Mouse (Mus musculus): ENCODE measurements around the gene Dnajc27.

The Dnajc27 gene

DNA sequence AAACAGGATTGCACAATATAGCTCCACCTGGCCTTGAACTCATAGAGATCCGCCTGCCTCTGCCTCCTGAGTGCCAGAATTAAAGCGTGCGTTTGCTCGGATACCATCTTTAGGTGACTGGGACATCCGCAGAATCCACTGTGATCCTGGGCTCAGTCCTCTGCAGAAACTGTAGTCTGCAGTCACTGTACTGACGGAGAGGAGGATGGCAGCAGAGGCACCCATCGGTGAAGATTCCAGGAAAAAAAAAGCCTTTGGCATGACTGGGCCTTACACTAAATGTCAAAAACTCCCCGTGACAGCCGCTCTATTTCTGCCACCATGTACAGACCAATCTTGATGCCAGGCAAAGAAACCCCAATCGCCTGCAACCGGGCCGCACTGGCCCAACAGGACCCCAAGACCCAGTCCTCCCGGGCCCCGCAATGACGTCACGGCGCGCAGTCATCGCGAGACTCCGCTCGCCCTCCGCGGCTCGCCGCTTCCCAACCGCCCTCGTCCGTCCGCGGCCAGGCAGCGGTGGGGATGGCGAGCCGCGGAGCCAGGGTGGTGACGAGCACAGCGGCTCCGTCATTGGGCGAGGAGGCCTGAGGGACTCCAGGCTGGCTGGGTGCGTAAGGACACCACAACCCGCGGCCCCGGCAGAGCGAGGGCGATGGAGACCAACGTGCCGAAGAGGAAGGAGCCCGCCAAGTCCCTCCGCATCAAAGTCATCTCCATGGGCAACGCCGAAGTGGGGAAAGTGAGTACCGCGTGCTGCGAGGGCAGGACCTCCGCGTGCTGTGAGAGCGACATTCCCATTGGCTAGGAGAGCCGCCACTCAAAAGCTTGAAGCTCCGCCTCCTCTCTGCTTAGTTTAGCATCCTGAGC is at the start of gene Dnajc27:
Gene Dnajc27 (plus strand): TSS at position 452 of the 870 bp plus-strand sequence.
- DNase-seq = peak; percentile 96

DNA sequence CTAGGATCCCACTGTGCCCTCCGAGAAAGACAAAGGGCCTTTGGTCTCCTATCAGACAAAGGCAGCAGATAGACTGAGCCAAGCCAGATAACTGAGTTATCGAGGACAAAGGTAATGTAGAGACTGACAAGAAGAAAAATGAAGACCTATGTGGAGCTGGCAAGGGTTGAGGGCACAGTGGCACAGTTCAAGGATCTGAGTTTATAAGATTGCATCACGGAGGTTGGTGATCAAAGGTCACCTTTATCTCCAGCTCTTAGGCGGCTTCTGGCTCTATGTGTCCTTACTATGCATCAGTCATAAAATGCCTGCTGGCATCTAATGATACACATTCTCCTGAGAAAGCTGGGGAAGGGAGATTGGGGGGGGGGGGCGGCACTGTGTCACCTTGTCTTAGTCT is 46.2 kb upstream of the Dnajc27 start:
- DNase-seq = no peak

DNA sequence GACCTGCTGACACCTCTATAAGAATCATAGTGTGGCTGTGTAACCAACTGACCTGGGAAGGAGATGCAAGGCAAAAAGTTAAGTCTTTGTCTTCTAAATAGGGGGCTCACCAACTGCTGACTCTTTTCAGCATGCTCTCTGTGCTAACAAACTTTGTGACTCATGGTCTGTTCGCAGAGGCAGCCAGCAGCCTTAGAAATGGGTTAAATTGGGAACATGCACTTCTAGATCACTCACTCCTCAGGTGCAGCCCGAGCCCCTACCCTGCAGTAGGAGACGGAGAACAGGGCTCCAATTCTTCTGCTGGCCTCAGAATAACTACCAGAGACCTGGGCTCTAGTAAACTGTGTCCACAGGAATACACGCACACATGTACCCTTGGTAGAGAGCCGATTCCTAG is 44.9 kb upstream of the Dnajc27 start:
- no peak for DNase-seq

DNA sequence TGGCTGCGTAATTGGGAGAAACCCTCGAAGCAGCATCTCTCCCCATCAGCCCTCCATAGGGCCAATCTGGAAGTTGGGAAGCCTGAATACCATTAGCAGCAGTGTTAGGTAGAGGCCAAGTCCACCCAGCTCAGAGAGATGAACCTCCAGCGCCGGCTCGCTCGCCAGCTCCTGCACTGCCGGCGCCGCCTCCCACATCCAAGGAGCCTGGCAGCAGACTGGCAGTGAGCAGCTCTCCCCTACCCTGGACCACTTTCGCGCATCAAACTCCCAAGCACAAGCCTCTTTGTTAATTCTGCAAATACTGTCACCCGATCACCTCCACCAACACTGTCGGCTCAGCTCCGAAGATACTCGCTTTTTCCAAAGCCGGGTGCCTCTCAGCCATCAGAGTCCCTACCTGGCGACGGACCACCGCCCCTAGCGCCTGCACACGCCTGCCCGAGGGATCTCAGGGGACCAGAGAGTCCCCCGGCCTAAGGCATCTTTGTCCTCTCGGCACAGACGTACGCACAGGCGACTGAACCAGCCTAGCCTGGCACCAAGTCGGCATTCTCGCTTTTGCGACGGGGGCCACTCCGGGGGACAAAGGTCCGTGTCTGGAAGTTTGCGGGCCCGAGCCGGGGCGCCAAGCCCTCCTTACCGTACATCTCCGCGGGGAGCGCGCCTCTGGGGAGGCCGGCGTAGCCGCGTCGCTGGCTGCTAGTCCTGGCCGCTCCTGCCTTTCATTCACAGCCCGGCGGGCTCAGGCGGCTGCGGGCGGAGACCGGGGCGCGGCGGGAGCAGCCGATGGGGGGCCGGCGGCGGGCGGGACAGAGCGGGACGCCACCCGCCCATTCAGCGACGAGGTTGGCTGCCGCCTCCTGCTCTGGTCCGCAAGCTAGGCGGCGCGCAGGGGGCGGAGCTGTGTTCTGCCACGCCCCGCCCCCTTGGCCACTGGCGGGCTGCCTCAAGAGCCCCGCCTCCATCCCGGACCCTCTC is 44.0 kb upstream of the Dnajc27 start, which contains the start of gene Efr3b:
Gene Efr3b (minus strand): TSS at position 855 of the 981 bp plus-strand sequence.
- DNase-seq = peak; percentile 81 to 89

DNA sequence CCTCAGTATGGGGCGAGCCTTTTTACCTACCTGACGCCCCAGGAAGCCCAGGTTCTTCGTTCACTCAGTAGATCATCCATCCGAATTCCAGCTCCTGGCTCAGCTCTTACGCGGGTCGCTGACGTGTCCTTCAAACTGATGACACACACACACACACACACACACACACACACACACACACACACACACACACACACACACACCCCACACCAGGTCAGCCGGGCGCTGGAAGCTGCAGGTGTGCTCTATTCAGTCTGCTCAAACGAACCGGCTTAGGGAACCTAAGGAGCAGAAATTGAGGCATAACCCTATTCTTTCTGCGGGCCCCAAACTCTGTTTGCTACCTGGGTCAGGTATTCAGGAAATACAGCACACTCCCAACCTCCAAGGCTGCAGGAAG is 43.3 kb upstream of the Dnajc27 start:
- DNase-seq = no peak

DNA sequence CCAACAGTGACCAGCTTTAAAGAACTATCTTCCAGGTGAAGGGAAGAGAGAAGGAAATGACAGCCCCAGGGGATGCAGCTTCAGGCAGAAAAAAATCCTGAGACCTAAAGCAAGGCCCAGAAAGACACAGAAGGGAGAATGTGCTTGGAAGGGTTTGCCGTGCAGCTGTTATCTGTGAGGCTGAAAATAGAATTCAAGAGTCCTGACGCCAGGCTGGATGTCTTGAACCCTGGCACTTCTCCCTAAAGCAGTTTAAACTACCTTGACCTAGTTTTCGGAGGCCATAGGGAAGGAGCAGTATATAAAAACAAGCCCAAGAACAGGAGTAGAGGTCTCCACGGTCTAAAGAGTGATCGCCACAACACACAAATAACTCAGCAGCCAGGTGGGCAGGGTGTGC is 40.0 kb upstream of the Dnajc27 start:
- DNase-seq = no peak

DNA sequence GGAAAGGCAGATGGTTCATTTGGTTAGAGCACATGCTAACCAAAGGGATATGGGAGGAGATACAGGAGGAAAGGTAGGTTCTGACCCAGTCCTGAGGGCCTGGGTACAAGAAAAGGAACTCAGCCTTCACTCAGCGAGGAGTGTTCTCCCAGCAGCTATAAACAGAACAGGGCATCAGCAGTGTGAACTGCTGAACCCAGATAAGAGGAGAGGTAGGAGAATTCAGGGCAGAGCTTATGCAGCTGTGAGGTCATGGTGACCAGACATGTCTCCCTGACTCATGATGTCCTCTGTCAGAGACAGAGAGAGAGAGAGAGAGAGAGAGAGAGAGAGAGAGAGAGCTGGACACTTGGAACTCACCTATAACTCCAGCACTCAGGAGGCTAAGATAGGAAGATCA is 36.4 kb upstream of the Dnajc27 start:
- DNase-seq = no peak

DNA sequence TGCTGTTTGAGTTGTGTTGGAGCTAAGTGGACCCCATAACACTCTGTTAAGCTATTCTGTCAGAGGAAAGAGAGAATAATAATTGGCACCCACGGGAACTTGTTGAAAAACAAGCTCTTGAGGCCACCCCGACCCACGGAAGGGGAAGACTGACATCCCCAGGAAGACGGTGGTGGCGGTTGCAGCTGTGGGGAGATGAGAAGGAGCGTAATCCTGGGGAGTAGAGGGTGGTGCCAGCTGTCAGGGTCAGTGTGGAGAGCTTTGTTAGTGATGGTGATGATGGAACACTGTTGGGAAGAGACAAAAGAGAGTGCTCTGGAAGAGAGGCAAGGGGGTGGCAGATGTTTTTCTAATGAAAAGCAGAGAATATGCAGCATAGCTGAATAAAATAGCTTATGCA is 34.4 kb upstream of the Dnajc27 start:
- no peak for DNase-seq

DNA sequence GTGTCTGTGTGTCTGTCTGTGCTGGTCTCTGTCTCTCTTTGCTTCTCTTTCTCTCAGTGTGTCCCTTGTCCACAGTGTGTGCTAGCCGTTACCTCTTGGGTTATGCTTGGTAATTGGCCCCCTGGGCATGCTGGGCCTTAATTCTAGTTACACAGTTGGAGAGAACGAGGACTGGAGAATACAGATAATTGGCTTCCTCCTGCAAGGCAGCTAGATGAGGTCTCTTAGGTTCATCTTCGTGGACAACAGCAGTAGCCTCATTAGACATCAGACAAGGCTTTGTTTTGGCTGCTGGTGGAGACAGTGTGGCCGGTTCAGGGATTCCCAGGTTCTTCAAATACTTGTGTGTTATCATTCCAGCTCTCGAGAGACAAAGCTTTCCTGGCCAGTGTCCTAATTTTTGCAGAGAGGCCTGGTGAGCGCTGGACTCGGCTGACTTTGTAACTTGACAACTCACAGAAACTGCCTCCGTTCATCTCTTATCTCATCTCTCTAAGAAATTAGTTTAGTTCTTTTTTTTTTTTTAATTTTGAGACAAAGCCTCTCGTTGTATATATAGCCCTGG is 31.4 kb upstream of the Dnajc27 start:
- DNase-seq = no peak

DNA sequence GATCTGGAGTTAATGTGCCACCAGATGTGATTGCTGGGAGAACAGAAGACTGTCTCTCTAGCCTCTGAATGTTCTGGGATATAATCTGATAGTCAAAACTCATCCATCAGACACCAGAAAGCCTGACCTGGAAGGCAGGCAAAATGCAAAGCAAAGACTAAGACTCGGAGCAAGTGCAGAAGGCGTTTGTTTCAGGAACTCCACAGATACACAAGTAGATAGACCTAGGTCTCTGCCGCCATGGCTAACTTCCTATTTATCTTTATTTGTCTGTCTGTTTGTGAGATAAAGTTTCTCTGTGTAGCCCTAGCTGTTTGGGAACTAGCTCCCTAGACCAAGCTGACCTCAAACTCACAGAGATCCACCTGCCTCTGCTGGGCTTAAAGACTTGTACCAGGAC is 28.7 kb upstream of the Dnajc27 start:
- DNase-seq = no peak

DNA sequence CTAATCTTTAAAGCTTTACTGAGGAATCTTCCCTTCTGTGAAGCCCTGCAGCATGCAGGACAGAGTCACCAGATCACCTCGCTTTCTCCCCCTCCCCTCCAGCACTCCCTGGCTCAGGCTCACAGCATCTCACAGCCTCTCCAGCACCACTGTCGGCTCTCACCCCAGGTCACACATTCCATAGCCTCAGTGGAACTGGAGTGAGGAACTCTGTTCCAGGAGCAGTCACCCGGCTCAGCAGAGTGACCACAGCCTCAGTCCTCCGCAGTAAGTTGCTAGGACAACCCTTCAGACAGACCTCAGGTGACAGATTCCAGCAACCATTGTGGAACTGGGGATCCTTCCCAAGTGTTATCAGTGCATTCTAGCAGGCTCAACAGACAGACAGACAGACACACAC is 27.5 kb upstream of the Dnajc27 start:
- DNase-seq = no peak

DNA sequence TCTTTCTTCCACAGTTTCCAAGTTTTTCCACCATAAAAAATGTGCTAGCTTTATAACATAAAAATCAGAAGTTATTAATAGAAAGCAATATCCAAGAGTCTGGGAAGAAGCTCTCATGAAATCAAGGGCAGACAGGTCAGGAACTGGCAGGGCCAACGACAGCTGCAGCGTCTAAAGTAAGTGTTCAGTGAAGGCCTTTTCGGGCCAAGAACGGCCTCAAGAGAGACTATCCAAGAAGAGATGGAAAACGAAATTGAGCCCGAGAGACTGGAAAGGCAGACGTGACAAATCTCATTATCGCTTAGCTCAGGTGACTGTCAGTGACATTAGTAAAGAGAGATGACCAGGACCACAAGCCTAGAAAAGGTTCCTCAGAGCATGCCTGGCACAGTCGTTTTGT is 24.1 kb upstream of the Dnajc27 start:
- no peak for DNase-seq

DNA sequence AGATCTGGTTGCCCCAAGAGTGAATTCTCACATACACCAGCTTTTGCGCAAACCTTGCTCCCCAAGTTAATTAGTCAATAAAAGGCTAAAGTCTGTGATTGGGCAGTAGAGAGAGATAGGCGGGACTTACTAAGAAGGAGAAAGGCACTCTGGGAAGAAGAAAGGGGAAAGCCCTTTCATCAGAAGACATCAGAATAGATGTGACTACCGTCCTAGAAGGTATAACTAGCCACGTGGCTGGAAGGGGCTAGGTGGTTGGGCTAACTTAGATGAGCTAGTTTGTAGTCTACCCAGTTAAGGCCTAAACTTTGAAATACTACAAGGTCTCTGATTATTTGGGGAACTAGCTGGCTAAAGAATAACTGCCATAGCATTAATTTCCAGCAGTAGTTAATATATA is 22.7 kb upstream of the Dnajc27 start:
- DNase-seq = no peak

DNA sequence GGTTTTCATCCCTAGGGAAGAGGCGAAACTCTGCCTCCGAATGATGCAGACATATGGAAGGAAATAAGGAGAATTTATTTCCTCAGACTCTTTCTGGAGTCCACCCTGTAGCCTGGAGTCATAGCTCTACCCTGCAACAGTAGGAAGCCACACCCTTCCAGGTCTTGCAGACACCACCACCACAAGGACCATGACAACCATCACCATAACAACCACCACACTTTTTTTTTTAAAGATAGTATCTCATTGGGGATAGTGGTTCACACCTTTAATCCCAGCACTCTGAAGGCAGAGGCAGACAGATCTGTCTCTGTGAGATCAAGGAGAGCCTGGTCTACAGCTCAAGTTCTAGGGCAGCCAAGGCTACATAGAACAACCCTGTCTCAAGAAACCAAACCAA is 16.9 kb upstream of the Dnajc27 start:
- no peak for DNase-seq

DNA sequence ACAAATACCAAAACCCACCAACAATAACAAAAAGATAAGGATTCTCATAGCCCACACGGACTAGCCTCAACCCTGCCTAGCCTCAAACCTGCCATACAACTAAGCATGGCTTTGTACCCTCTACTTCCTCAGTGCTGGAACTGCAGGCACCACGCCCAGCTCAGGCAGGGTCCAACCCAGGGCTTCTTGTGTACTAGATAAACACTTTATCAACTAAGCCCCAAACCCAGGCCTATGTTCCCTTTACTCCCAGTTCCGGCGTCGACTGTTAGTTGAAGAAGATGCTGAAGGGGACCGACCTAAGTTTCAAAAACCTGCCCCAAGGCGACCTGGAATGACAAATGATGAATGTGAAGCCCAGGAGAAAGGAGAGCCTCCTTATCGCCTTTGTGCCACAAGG is 16.4 kb upstream of the Dnajc27 start:
- no peak for DNase-seq

DNA sequence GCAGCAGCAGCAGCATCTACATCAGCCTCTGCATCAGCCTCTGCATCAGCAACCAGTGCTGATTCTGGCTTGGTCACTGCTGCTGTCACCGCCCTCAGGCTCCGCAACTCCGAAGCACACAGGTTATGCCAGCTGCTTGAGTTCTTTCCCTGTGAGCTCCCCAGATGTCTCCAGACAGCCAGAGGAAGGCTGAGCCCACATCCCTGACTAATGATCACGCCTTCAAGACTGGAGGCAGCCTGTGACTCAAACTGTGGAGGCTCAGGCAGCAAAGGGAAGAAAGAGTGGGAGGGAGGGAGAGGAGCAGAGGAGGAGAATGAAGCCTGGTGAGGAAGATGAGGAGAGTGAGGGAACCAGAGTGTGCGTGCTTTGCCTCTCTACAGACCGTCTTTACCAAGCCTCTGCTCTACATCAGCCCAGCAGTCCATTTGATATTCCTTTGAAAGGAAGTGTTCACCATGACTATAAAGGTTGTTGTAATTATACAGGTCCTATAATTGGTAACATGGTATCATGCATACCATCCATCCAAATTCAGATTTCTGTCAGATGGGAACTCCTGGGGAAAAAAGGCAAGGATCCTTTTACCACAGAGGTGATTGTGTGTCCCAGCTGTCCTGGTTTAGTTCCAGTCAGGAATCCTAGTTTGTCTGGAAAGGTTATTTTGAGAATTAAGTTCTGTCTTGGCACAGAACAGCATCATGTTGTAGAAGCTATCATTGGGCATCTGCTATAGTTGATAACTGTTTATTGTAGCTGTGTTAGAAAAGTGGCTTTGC is 15.5 kb upstream of the Dnajc27 start:
- DNase-seq = no peak

DNA sequence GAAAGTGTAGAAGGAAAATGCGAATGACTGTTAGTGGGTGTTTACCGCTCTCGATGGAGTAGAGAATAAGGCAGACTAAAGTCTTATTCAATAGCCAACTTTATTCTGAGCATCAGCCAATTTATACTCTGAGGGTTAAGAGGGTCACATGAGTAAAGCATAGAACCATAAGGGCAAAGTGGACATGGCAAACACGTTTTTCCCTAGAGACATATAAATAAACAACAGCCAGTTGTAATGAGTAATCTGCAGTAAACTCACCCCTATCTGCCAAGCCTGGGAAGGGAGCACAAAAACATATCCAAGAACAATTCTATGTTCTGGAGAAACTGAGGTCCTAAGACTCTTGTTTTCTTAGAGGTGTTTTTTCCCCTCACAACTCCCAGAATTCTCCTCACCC is 13.8 kb upstream of the Dnajc27 start:
- DNase-seq = no peak

DNA sequence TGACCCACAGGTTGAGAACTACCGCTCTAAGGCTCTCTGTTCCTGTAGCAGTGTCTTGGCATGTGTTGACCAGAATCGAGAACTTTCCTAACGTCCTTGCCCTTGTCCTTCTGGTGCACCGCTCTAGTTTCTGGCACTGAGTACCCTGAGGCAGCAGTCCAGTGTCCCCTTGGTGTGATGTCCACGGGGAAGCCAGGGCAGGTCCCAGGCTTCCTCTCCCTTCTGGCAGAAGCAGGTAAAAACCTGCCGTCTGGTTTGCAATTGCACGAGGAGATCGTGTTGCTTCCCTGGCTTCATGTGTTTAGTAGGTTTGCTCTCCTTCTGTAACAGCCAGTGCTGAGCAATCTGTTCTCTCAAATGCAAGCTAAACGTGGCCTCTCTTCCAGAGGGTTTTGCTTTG is 10.7 kb upstream of the Dnajc27 start:
- no peak for DNase-seq

DNA sequence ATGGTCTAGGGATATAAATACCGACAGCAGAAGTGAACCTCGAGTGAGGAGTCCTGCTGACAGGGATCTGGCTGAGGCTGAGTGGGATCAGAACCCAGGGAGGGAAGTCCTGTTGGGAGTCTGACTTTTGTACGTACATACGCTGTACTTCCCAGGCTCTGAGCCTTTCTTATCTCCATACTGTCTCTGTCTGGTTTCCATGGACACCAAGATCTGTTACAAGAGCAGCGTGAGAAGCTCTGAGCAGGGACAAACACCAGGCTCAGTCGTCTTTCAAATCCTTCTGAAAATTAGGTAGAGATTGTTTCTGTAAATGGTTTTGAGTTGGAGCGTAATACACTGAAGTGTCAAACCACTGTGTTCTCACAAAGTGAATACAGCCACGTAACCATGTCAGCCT is 7.0 kb upstream of the Dnajc27 start:
- no peak for DNase-seq

DNA sequence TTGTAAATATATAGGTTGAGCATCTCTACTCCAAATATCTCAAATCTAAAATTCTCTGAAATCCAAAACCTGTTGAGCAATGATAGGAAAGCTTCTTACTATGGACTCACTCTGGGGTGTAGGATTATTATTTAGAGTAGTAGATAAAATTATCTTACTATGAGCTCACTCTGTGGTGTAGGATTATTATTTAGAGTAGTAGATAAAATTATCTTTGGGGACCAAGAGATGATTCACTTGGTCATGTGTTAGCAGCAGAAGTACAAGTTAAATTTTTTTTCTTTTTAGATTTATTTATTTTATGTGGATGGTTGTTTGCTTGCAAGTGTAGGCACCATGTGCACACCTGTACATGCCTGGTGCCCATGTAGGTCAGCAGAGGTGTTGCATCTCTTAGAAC is 6.0 kb upstream of the Dnajc27 start:
- no peak for DNase-seq

DNA sequence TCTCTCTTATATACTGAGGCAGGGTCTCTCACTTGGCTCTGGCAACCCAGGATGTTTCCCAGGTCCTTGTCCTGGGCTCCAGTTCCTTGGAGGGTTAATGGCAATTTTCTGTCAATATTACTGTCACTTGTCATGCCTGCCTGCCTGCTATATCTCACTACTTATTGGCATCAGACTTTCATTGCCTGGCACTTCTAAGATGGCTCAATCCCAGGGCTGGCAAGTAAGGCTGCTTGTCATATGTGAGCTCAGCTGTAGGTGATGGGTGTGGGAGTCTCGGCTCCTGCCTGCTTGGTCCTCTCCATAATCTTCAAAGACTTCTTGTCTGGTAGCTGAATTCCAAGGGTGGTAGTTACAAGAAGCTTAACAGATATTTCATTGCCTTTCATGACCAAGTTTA is 4.3 kb upstream of the Dnajc27 start:
- no peak for DNase-seq

DNA sequence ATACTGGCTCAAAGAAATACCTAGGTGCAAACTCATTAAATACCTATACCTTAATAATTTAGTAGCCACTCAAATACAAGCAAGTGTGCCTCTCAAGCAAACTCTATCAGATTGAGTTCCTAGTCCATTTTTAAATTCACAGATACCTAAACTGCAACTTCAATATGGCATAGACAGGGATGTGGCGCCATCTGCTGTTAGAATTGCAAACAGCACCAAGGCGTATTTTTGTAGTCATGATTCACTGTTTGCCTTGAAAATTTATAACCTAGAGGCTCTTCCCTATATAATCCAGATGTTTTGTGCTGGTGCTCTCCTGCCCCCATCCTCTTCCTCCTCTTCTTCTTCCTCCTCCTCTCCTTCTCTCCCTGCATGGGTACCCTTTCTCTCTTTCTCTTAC is 2.1 kb upstream of the Dnajc27 start:
- peak; percentile 65 to 86 for DNase-seq

DNA sequence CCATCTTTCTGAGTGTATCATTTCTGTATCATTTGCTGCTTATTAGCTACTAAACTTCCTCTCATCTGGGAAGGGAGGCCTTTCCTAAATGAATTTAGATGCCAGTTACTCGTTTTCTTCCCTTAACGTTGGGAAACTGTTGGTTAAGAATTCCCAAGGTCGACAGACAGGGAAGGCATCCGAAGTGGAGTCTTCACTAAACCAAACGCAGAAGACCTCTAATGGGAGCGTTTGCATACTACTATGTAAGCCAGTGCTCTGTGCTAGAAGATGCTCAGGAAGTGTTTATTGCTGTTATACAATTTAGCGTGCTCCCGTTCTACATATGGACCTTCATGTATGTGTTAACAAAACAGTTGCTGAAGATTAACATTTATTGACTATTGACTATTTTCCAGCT is 1.1 kb downstream of the Dnajc27 start:
- DNase-seq = no peak
